Mouse (Mus musculus): ENCODE results near the gene Cdh11.

DNA sequence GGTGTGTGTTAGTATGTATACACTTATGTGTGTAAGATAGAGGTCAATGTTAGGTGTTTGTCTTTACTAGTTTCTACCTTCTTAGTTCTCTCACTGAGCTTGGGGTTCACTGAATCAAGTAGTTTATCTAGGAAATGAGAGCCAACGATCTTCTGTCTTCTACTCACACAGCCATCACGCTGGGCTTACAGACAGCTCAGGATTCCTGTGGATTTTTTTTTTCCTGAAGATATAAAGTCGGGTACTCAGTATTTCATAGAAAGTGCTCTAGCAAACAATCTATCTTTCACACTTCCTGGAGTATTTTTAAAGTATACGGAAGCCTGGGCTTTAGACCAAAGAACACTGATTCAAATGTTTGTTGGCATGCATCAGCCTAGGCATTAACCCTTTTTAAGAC, 184.1 kb downstream of the Cdh11 start:
- TF ChIP-seq CTCF (IDR thresholded peaks at IDR 0.05; ENCODE audit: low read depth) (no peak), EP300 (IDR thresholded peaks at IDR 0.05; ENCODE audit: low read depth) (no peak)

Data from heart, postnatal 0 days (tissue).